Mouse (Mus musculus) c-Kit-negative CD71-positive TER-119-positive erythroid progenitor cells, embryonic 14.5 days (primary cell): ENCODE results near the gene Cep78.
"Not testable (repeated sequence)": the region's sequence is repeated elsewhere in the genome, so short reads cannot be mapped to it uniquely, and the experiment has no call there.

Source experiments
- DNase-seq: peaks from one replicate; pipeline ENCODE4 v3.0.0-alpha.2; 2013; ENCODE audit warnings: low read depth, low spot score

Gene Cep78

GRCm38 (mm10) chr19:15984449-15985171 lies at the start of gene Cep78:
Gene Cep78, minus strand, starts transcription at chr19:15984989.
- DNase-seq, result peak; percentile 84

GRCm38 (mm10) chr19:16031276-16031675 lies 46.5 kb upstream of the Cep78 start:
- DNase-seq, result no peak

DNA sequence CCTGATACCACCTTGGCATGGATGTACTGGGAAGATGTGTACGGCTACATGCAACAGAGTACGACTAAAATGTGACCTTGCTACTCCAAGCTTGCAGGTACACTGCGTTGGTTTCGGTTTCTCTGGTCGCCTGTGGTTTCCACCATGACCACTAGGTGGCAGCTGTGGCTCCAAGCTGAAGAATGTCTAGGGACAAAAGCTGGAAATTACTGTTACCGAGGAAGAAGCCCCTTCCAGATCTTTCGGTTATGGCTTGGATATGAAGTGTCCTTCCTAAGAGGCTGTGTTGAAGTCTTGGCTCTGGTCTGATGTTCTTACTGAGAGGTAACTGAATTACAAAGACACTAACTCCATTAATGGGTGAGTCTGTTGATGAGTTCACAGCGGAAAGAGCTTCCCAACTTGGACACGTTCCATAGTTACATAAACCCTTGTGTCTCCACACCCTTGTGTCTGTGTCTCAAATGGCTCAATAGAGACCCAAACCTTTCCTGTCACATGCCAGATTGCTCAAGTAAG lies 44.5 kb upstream of the Cep78 start:
- not testable (repeated sequence) for DNase-seq

GRCm38 (mm10) chr19:16028746-16029252 lies 44.0 kb upstream of the Cep78 start:
- DNase-seq, result no peak

DNA sequence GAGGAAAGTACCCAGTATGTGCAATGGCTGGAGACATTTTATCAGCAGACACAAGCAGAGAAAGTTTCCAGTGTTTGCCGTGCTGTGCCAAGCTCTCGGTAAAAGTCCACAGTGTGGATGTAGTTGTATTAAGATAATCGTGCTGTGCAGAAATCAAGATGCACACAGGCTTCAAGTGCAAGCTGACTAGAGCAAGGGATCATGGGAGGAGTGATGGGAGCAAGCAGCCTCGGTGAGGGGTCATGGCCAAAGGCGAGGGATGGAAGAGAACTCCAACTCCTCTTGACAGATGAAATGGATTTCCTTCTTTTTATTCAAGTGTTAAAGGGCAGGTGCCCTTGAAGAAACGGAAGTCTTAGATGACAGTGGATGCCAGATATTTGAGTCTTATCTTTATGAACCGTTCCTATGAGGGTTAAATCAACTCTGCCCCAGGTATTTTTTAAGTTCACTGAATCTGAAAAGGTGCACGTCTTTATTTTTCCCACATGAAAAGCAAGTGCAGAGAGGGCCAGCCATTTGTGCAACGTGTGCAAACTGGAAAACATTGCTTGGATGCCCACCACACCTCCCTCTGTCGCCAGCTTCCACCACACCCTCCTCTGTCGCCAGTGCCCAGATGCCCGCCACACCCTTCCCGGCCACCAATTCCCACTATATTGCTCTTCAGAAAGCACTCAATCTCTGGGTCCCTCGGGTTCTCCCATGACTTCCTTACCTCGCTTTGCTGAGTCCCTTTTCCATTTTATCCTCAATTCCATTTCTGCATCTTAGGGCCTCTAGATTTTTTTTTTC lies 43.3 kb upstream of the Cep78 start:
- no peak for DNase-seq

GRCm38 (mm10) chr19:16026276-16026675 lies 41.5 kb upstream of the Cep78 start:
- DNase-seq, result no peak

GRCm38 (mm10) chr19:16022178-16022577 lies 37.4 kb upstream of the Cep78 start:
- DNase-seq, result no peak

DNA sequence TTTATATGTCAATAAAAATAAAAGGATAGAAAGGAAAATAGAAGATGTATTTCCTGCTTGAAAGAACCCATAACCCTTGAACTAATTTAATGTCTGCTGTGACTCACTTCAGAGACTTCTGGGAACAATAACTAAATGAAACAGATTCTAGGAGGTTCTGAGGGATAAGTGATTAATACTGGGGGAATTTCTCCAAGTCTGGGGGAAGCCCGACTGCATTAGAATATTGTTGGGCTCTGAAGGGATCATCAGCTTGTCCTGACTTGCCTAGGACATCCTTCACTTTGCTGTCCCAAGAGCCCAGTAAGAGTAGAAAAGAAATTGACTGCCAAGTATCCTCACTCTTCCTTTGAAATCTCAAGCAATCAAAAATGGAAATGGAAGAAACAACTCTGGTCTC lies 31.4 kb upstream of the Cep78 start:
- no peak for DNase-seq

DNA sequence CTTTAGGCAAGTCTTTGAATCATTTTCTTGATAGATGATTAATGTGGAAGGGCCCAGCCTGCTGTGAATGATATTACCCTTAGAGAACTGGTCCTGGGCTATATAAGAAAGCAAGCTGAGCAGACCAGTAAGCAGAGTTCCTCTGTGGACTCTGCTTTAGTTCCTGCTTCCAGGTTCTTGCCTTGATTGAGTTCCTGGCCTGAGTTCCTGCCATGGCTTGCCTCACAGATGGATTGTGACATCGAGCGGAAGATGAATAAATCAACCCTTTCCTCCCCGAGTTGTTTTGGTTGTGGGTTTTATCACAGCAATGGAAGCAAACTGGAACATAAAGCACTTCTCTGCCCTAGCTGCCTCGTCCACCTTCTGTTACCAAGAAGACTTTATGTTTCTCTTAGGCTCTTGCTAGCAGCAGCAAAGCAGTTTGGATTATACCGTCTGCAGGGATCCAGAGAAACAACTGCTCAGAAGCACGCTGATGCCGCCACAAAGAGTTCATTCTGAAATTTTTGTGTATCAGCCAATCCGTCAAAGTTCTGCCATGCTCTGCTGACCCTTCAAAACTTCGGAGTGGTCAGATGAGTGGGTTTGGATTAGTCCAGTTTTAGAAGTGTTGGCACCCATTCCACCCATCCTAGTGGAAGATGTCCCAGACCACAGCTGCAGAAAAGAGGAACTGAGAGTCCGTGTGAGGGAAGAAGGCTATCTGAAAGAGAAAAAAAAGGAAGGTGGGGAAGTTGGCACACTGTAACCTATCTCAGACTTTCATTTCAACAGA lies 30.6 kb upstream of the Cep78 start:
- no peak for DNase-seq

DNA sequence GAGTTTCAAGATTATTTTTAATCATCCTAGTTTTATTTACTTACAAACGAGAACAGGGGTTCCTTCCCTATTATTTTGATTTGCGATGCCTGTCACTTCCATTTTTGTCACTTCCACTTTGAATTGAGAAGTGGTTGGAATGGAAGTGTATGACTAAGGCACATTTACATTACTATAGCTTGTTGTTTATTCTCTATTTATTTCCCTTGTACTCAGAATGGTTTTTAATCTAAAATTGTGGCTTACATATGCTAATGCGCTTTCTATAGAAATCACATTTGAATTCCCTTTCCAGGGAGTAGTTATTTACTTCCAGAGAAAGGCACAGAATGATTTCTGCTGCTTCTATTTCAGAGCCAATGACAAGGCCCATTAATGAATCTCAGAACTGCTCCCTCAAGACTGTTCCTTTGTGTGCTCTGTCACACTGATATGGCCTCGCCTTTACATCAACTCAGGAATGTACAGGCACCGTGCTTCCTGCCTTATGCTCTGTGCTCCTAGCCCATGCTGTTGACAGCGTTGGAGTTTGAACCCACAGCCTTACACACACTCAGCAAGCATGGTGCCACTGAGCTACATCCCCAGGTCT lies 25.1 kb upstream of the Cep78 start:
- DNase-seq, result no peak

GRCm38 (mm10) chr19:16009111-16009510 lies 24.3 kb upstream of the Cep78 start:
- no peak for DNase-seq

GRCm38 (mm10) chr19:16007131-16007530 lies 22.3 kb upstream of the Cep78 start:
- DNase-seq, result no peak

GRCm38 (mm10) chr19:15998157-15998556 lies 13.4 kb upstream of the Cep78 start:
- peak; percentile 25 for DNase-seq

- no peak for DNase-seq
Observed at GRCm38 (mm10) chr19:15996901-15997564, 12.2 kb upstream of the Cep78 start.

GRCm38 (mm10) chr19:15990102-15990501 lies 5.3 kb upstream of the Cep78 start:
- DNase-seq, result no peak

DNA sequence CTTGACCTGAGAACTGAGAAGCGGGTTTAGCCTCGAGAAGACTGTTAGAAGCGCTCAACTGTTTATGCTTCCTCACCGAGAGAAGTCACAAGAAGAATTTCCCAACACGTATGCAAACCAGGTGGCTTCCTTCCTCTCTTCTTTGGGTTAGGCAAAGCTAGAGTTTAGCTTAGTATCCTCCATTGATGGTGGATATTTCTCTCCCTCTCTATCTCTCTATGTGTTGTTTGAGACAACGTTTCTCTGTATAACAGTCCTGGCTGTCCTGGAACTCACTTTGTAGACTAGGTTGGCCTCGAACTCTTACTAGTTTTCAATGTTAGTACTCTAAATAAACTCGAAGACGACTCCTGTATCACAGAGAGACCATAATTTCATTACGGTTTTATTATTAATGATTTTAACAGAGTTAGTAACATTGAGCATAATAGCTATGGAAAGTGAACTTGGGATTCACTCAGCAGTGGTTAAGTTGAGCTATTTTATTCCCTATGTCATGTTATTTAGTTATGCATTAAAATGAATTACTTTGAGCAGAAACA lies 454 bp upstream of the Cep78 start:
- no peak for DNase-seq

DNA sequence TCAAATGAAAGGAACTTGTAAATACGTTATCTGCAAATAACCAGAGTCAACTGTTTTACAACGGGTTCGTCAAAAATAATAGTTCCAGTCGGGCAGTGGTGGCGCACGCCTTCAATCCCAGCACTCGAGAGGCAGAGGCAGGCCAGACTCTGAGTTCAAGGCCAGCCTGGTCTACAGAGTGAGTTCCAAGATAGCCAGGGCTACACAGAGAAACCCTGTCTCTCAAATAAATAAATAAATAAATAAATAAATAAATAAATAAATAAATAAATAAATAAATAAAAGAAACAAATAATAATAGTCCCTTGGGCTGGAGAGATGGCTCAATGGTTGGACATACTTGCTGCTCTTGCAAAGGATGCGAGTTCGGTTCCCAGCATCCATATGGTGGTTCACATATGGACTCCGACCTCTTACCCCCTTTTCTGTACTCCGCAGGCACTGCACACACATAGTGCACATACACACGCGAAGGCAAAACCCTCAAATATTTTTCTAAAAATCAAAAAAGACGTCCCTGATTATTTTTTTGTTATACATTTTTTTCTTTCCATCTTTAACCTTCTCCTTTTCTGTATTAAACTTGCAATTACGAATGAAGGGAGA lies 947 bp downstream of the Cep78 start:
- DNase-seq, result no peak

GRCm38 (mm10) chr19:15982926-15983738 lies 1.7 kb downstream of the Cep78 start:
- no peak for DNase-seq

DNA sequence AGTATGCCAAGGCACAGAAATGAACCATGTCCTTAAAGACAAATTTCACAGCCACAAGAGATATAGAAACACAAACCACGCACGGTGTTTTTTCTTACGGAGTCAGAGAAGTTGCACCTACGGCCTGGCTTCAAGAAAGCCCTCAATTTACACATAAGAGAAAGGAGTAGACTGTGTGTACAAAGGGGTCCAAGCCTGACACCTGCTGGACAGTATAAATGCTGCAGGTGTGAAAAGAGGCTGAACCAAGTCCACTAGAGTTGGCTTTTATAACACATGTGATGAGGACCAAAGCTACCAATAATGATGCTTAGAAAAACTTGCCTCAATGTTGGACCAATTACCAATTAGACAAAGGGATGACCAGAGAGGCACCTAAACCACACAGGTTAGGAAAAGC lies 2.9 kb downstream of the Cep78 start:
- DNase-seq, result peak; percentile 31
